Mouse (Mus musculus) liver, adult 2 months (tissue): ENCODE measurements around the gene Gm43720.

Experiments
- CTCF ChIP-seq: fragments of 200-500 bp; IDR thresholded peaks from 2 replicates; pipeline ENCODE4 v1.5.1; 2011; ENCODE audit warnings: low read depth, low read length, control low read depth
- POLR2A ChIP-seq: fragments of 200-500 bp; IDR thresholded peaks from 2 replicates; pipeline ENCODE4 v1.6.1; 2011; ENCODE audit warnings: low read length, control low read depth; ENCODE audit not compliant: insufficient read depth; ENCODE audit errors: extremely low read depth

DNA sequence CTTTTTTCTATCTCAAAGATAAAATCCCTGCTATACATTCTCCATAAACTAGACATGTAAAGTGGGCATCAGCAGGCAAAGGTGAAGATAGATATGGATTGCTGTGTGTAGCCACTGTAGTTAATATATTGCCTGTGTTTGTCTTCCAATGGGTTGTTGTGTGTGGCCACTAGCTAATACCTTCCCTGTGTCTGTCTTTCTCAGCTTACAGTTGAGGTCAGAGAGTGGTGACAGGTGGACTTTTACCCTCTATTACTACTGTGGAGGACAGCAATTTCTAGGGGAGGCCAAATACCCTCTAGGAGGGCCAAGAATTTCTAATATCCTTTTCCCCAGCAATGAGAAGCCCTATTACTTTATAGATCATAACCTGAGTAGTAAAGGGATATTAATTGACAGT is 45.5 kb downstream of the Gm43720 start:
- no peak for TF ChIP-seq CTCF
- no peak for TF ChIP-seq POLR2A
